ENCODE assay signal across 8 mouse cellular contexts in genomic region chr16:29579787-29580176, GRCm38 (mm10). TPM values are rescaled to one million over a fixed set of nuclear protein-coding genes. Genes with fewer than 3 reads are reported as not detected.
DNase-seq lines count a peak whose midpoint lies in the region; ATAC-seq and TF ChIP-seq lines count a peak whose summit lies in the region.

No protein-coding gene starts in this region.

- WGBS in lung, embryonic 14.5 days = 6% methylated on average over 12 of the region's 12 CpGs
- 12% methylated on average over 12 of the region's 12 CpGs for WGBS in forebrain, embryonic 11.5 days
- WGBS in limb, embryonic 10.5 days = 10% methylated on average over 12 of the region's 12 CpGs
- 10% methylated on average over 12 of the region's 12 CpGs for WGBS in neural tube, embryonic 13.5 days

- ATAC-seq in lung, embryonic 14.5 days (ENCODE audit: insufficient read depth) = peak; percentile 29; the same call in 1 of the 2 replicates
- ATAC-seq in forebrain, embryonic 11.5 days (replicated peaks; ENCODE audit: low FRiP score) = peak; percentile 32
- peak; percentile 48 for ATAC-seq in neural tube, embryonic 13.5 days (ENCODE audit: low read depth)

- peak overlapping the region; percentile 94 for H3K4me2 ChIP-seq in lung, embryonic 14.5 days
- peak overlapping the region; percentile 56 for H3K4me2 ChIP-seq in forebrain, embryonic 11.5 days (ENCODE audit: low read depth, low read length, severe bottlenecking)
- H3K4me2 ChIP-seq in neural tube, embryonic 13.5 days = peak overlapping the region; percentile 71

- peak; percentile 24 for DNase-seq in lung, embryonic 14.5 days
- no peak for DNase-seq in lung, postnatal 36 days
- peak; percentile 4 for DNase-seq in T-cell, adult 2 months (ENCODE audit: low spot score)
- DNase-seq in forebrain, embryonic 11.5 days (ENCODE audit: low spot score) = peak; percentile 52
- no peak for DNase-seq in limb, embryonic 10.5 days (ENCODE audit: low spot score)
- no peak for DNase-seq in adrenal gland, postnatal 10 days
- no peak for DNase-seq in testis, postnatal 10 days (ENCODE audit: low spot score)

- H3K9me3 ChIP-seq in lung, embryonic 14.5 days (ENCODE audit: low read depth, low read length) = no peaks in the 10 kb centered on the region
- no peaks in the 10 kb centered on the region for H3K9me3 ChIP-seq in forebrain, embryonic 11.5 days (ENCODE audit: control insufficient read depth, low read length)
- H3K9me3 ChIP-seq in limb, embryonic 10.5 days (replicated peaks) = no peaks in the 10 kb centered on the region
- H3K9me3 ChIP-seq in neural tube, embryonic 13.5 days = no peaks in the 10 kb centered on the region

- no peaks in the 10 kb centered on the region for H3K36me3 ChIP-seq in lung, embryonic 14.5 days (ENCODE audit: insufficient read depth)
- H3K36me3 ChIP-seq in forebrain, embryonic 11.5 days (ENCODE audit: control insufficient read depth, insufficient read depth, low read length) = no peaks in the 10 kb centered on the region
- H3K36me3 ChIP-seq in limb, embryonic 10.5 days = peaks cover 2% of the 10 kb centered on the region; the same call in 1 of the 2 replicates
- H3K36me3 ChIP-seq in neural tube, embryonic 13.5 days = no peaks in the 10 kb centered on the region

- H3K4me3 ChIP-seq in lung, embryonic 14.5 days (ENCODE audit: low read depth, low read length) = peak overlapping the region; percentile 94
- H3K4me3 ChIP-seq in forebrain, embryonic 11.5 days (ENCODE audit: low read depth, low read length) = peak overlapping the region; percentile 83
- H3K4me3 ChIP-seq in limb, embryonic 10.5 days = peak overlapping the region; percentile 79
- H3K4me3 ChIP-seq in neural tube, embryonic 13.5 days = peak overlapping the region; percentile 85

- peak overlapping the region; percentile 95 for H3K9ac ChIP-seq in lung, embryonic 14.5 days
- peak overlapping the region; percentile 91 for H3K9ac ChIP-seq in forebrain, embryonic 11.5 days (ENCODE audit: low read length)
- H3K9ac ChIP-seq in neural tube, embryonic 13.5 days = peak overlapping the region; percentile 87

- no peak overlapping the region for H3K27ac ChIP-seq in lung, embryonic 14.5 days (ENCODE audit: low read depth)
- H3K27ac ChIP-seq in forebrain, embryonic 11.5 days (ENCODE audit: low read depth, low read length) = no peak overlapping the region
- H3K27ac ChIP-seq in limb, embryonic 10.5 days = peak overlapping the region; percentile 89
- no peak overlapping the region for H3K27ac ChIP-seq in neural tube, embryonic 13.5 days (replicated peaks)

- no peaks in the 10 kb centered on the region for H3K27me3 ChIP-seq in lung, embryonic 14.5 days (ENCODE audit: insufficient read depth, low read length)
- no peaks in the 10 kb centered on the region for H3K27me3 ChIP-seq in forebrain, embryonic 11.5 days (ENCODE audit: control insufficient read depth, insufficient read depth, low read length)
- H3K27me3 ChIP-seq in limb, embryonic 10.5 days (ENCODE audit: low read depth, poor library complexity, severe bottlenecking) = no peaks in the 10 kb centered on the region
- H3K27me3 ChIP-seq in neural tube, embryonic 13.5 days = no peaks in the 10 kb centered on the region

- no peak for TF ChIP-seq CTCF in lung, embryonic 14.5 days (IDR thresholded peaks at IDR 0.05; ENCODE audit: low read depth)

- peaks cover 4% of the 10 kb centered on the region; the same call in 1 of the 2 replicates for H3K4me1 ChIP-seq in lung, embryonic 14.5 days (ENCODE audit: insufficient read depth)
- peaks cover 3% of the 10 kb centered on the region; the same call in 1 of the 2 replicates for H3K4me1 ChIP-seq in forebrain, embryonic 11.5 days (replicated peaks; ENCODE audit: control insufficient read depth, insufficient read depth, low read length)
- peaks cover 10% of the 10 kb centered on the region for H3K4me1 ChIP-seq in limb, embryonic 10.5 days
- peaks cover 17% of the 10 kb centered on the region for H3K4me1 ChIP-seq in neural tube, embryonic 13.5 days (replicated peaks)

RNA-seq across cellular contexts. Expression of gene Opa1, which starts 0.6 kb away (rescaled TPM):
- polyA plus RNA-seq in lung, embryonic 14.5 days (2014; fragmentation: Nextera tagmentation; extraction: Ambion mirVana) = 39.1 and 41.1 TPM in 2 replicates
- polyA plus RNA-seq in forebrain, embryonic 11.5 days (2014; fragmentation: Nextera tagmentation; extraction: Ambion mirVana) = 50.2 and 53.1 TPM in 2 replicates
- polyA plus RNA-seq in limb, embryonic 10.5 days (2016; fragmentation: Nextera tagmentation; extraction: Ambion mirVana) = 40.4 and 41.6 TPM in 2 replicates
- 38.2 and 39.8 TPM in 2 replicates for polyA plus RNA-seq in neural tube, embryonic 13.5 days (2015; fragmentation: Nextera tagmentation; extraction: Ambion mirVana)
- total RNA-seq in adrenal gland, postnatal 10 days (2021) = 100 to 1,000 TPM in 1 of 2 experiments, 10 to 100 TPM in 1; 99.7 to 113 TPM

RNA-seq across cellular contexts. Expression of gene Atp13a4, which starts 35.1 kb away (rescaled TPM):
- 0.71 and 1.2 TPM in 2 replicates for polyA plus RNA-seq in lung, embryonic 14.5 days (2014; fragmentation: Nextera tagmentation; extraction: Ambion mirVana)
- 0.67 TPM in 1 of 2 replicates, not detected in the other for polyA plus RNA-seq in forebrain, embryonic 11.5 days (2014; fragmentation: Nextera tagmentation; extraction: Ambion mirVana)
- polyA plus RNA-seq in limb, embryonic 10.5 days (2016; fragmentation: Nextera tagmentation; extraction: Ambion mirVana) = not detected in 2 replicates
- 0.43 and 0.99 TPM in 2 replicates for polyA plus RNA-seq in neural tube, embryonic 13.5 days (2015; fragmentation: Nextera tagmentation; extraction: Ambion mirVana)
- under 1 TPM in 1 of 2 experiments, not detected in 1; 0.42 TPM for total RNA-seq in adrenal gland, postnatal 10 days (2021)

Comparison
In these comparisons a context has a peak if more than half of its experiments do, and no peak if none do; other contexts are left out.
1. DNase-seq: peak in lung, embryonic 14.5 days (single experiment), T-cell, adult 2 months (single experiment) and forebrain, embryonic 11.5 days (single experiment); none in lung, postnatal 36 days (single experiment), limb, embryonic 10.5 days (single experiment), adrenal gland, postnatal 10 days (single experiment) and testis, postnatal 10 days (single experiment).
2. Peak in every context shown above with its lines, with median percentiles within 50 percentile points of each other: ATAC-seq, H3K4me2 ChIP-seq, H3K4me3 ChIP-seq and H3K9ac ChIP-seq.